29 mouse cellular contexts compared by ENCODE assay signal in the genomic region with DNA sequence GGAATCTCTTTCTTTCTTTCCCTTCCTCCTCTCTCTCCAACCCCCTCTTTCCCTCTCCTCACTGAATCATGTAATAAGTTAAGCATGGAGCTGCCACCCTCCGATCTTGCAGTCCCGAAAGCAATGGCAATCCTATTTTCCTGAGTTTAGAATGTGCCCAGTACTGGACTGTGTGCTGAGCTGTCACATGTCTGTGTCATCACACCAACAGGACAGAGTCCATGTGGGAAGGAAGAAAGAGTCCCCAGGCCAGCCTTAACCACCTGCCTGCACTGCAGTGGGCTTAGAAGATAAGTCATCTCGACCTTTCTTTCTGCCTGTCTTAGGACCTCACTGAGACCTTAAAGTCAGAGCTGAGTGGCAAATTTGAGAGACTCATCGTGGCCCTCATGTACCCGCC. TPM values are rescaled to one million over a fixed set of nuclear protein-coding genes. Genes with fewer than 3 reads are reported as not detected.
A peak's percentile ranks its signal among the peaks of the same experiment; 100 is the strongest.
DNase-seq lines count a peak whose midpoint lies in the region; ATAC-seq and TF ChIP-seq lines count a peak whose summit lies in the region.
"Had no signal": no experiment of that assay in that cellular context is flagged by ENCODE, and none has a peak within 500 bp of the region (broad histone marks: within the 10 kb centered on the region; RNA-seq: fewer than 3 reads in every experiment).

No protein-coding gene starts in this region.

- peak; percentile 59; the same call in 1 of the 2 replicates for ATAC-seq in kidney, postnatal 0 days (replicated peaks; ENCODE audit: low FRiP score, low read depth)
- no peak for ATAC-seq in kidney, embryonic 14.5 days (ENCODE audit: low FRiP score, low TSS enrichment)
- ATAC-seq in intestine, embryonic 16.5 days, result peak; percentile 81
- no peak for ATAC-seq in erythroblast, adult 5-6 weeks (replicated peaks; ENCODE audit: low FRiP score, poor library complexity, severe bottlenecking)
- ATAC-seq: forebrain, embryonic 14.5 days; forebrain, embryonic 16.5 days had no signal

- H3K9ac ChIP-seq in kidney, postnatal 0 days (ENCODE audit: low read depth, low read length), result no peak overlapping the region
- no peak overlapping the region for H3K9ac ChIP-seq in kidney, embryonic 14.5 days (ENCODE audit: low read depth, low read length)
- no peak overlapping the region for H3K9ac ChIP-seq in intestine, embryonic 16.5 days (ENCODE audit: low read depth, low read length)
- H3K9ac ChIP-seq: embryonic facial prominence, embryonic 12.5 days; forebrain, embryonic 12.5 days had no signal

- H3K9me3 ChIP-seq in kidney, postnatal 0 days (replicated peaks; ENCODE audit: low read length), result no peaks in the 10 kb centered on the region
- H3K9me3 ChIP-seq in kidney, embryonic 14.5 days (ENCODE audit: control insufficient read depth, low read length), result no peaks in the 10 kb centered on the region
- H3K9me3 ChIP-seq in intestine, embryonic 16.5 days (ENCODE audit: control insufficient read depth, low read length), result no peaks in the 10 kb centered on the region
- H3K9me3 ChIP-seq: embryonic facial prominence, embryonic 10.5 days; embryonic facial prominence, embryonic 12.5 days; forebrain, embryonic 10.5 days; forebrain, embryonic 12.5 days had no signal

- H3K36me3 ChIP-seq in kidney, postnatal 0 days (ENCODE audit: insufficient read depth, low read length), result no peaks in the 10 kb centered on the region
- no peaks in the 10 kb centered on the region for H3K36me3 ChIP-seq in kidney, embryonic 14.5 days (ENCODE audit: control insufficient read depth, insufficient read depth, low read length)
- H3K36me3 ChIP-seq in intestine, embryonic 16.5 days (ENCODE audit: control insufficient read depth, insufficient read depth, low read length), result no peaks in the 10 kb centered on the region
- H3K36me3 ChIP-seq: embryonic facial prominence, embryonic 10.5 days; embryonic facial prominence, embryonic 12.5 days; forebrain, embryonic 10.5 days; forebrain, embryonic 12.5 days had no signal

- H3K4me1 ChIP-seq in kidney, postnatal 0 days (replicated peaks; ENCODE audit: insufficient read depth, low read length), result no peaks in the 10 kb centered on the region
- H3K4me1 ChIP-seq in kidney, embryonic 14.5 days (ENCODE audit: control insufficient read depth, insufficient read depth, low read length), result no peaks in the 10 kb centered on the region
- no peaks in the 10 kb centered on the region for H3K4me1 ChIP-seq in intestine, embryonic 16.5 days (ENCODE audit: control insufficient read depth, insufficient read depth, low read length)
- H3K4me1 ChIP-seq: embryonic facial prominence, embryonic 10.5 days; embryonic facial prominence, embryonic 12.5 days; forebrain, embryonic 10.5 days; forebrain, embryonic 12.5 days had no signal

- no peak overlapping the region for H3K4me3 ChIP-seq in kidney, postnatal 0 days (replicated peaks; ENCODE audit: low read depth, low read length)
- no peak overlapping the region for H3K4me3 ChIP-seq in kidney, embryonic 14.5 days (ENCODE audit: low read length)
- no peak overlapping the region for H3K4me3 ChIP-seq in intestine, embryonic 16.5 days (ENCODE audit: low read length)
- H3K4me3 ChIP-seq: embryonic facial prominence, embryonic 10.5 days; embryonic facial prominence, embryonic 12.5 days; erythroblast, embryonic 14.5 days; forebrain, embryonic 10.5 days; forebrain, embryonic 12.5 days had no signal

- H3K27ac ChIP-seq in kidney, postnatal 0 days, result no peak overlapping the region
- H3K27ac ChIP-seq in kidney, embryonic 14.5 days (ENCODE audit: low read depth, low read length), result no peak overlapping the region
- no peak overlapping the region for H3K27ac ChIP-seq in intestine, embryonic 16.5 days (ENCODE audit: low read length)
- H3K27ac ChIP-seq: embryonic facial prominence, embryonic 10.5 days; embryonic facial prominence, embryonic 12.5 days; forebrain, embryonic 10.5 days; forebrain, embryonic 12.5 days had no signal

- DNase-seq in kidney, postnatal 0 days (ENCODE audit: low spot score), result no peak
- peak; percentile 9 for DNase-seq in urinary bladder, adult 2 months (ENCODE audit: low spot score)
- DNase-seq in urinary bladder, postnatal 36 days (ENCODE audit: low spot score in 2 of 2), result no peak
- peak; percentile 42 for DNase-seq in yolk sac, embryonic 10.5 days (ENCODE audit: low spot score)
- no peak for DNase-seq in c-Kit-positive CD71-positive TER-119-positive erythroid progenitor cells, embryonic 14.5 days (ENCODE audit: low spot score)
- DNase-seq: adrenal gland, adult 2 months; adrenal gland, postnatal 10 days; adrenal gland, postnatal 25 days; cerebellum, adult 11-12 months; cerebellum, adult 2 months; cerebellum, adult 9-10 months; cerebellum, postnatal 10 days; cerebellum, postnatal 25 days had no signal

- WGBS in kidney, postnatal 0 days, result 79% methylated on average over 5 of the region's 5 CpGs
- 85% methylated on average over 5 of the region's 5 CpGs for WGBS in kidney, embryonic 14.5 days
- 81% methylated on average over 5 of the region's 5 CpGs for WGBS in intestine, embryonic 16.5 days

- H3K4me2 ChIP-seq in kidney, postnatal 0 days (ENCODE audit: low read length), result no peak overlapping the region
- no peak overlapping the region for H3K4me2 ChIP-seq in kidney, embryonic 14.5 days (replicated peaks; ENCODE audit: low read depth, low read length)
- no peak overlapping the region for H3K4me2 ChIP-seq in intestine, embryonic 16.5 days (ENCODE audit: low read depth, low read length)
- H3K4me2 ChIP-seq: embryonic facial prominence, embryonic 12.5 days; forebrain, embryonic 12.5 days had no signal

- no peak for TF ChIP-seq CTCF in kidney, postnatal 0 days (IDR thresholded peaks at IDR 0.05; ENCODE audit: low read depth)

- H3K27me3 ChIP-seq in kidney, postnatal 0 days (ENCODE audit: insufficient read depth, low read length), result no peaks in the 10 kb centered on the region
- H3K27me3 ChIP-seq in kidney, embryonic 14.5 days (ENCODE audit: control insufficient read depth, insufficient read depth, low read length), result no peaks in the 10 kb centered on the region
- H3K27me3 ChIP-seq in intestine, embryonic 16.5 days (replicated peaks; ENCODE audit: control insufficient read depth, insufficient read depth, low read length), result no peaks in the 10 kb centered on the region
- H3K27me3 ChIP-seq: embryonic facial prominence, embryonic 12.5 days; forebrain, embryonic 12.5 days had no signal

RNA-seq across cellular contexts. Expression of a gene that starts 5.7 kb away (rescaled TPM):
- polyA plus RNA-seq in kidney, postnatal 0 days (2015; fragmentation: Nextera tagmentation; extraction: Ambion mirVana), result 1.4 and 2.2 TPM in 2 replicates
- polyA plus RNA-seq in kidney, embryonic 14.5 days (2014; fragmentation: Nextera tagmentation; extraction: Ambion mirVana), result 0.44 and 0.61 TPM in 2 replicates
- 39.5 and 42.4 TPM in 2 replicates for polyA plus RNA-seq in urinary bladder, adult 2 months (2012; rRNA removed)
- 5.7 and 6.7 TPM in 2 replicates for polyA plus RNA-seq in intestine, embryonic 16.5 days (2015; fragmentation: Nextera tagmentation; extraction: Ambion mirVana)
- total RNA-seq in erythroblast, adult 5-6 weeks (2015; ENCODE audit: low replicate concordance), result not detected in 2 replicates
- total RNA-seq in erythroblast, adult 5-6 weeks (2017; ENCODE audit: low replicate concordance), result not detected in 2 replicates
- total RNA-seq: MEL had no signal
- polyA plus RNA-seq: erythroblast, embryonic 14.5 days; forebrain, embryonic 14.5 days; forebrain, embryonic 16.5 days had no signal

RNA-seq across cellular contexts. Expression of a gene that starts 11.1 kb away (rescaled TPM):
- not detected in 2 replicates for polyA plus RNA-seq in kidney, postnatal 0 days (2015; fragmentation: Nextera tagmentation; extraction: Ambion mirVana)
- polyA plus RNA-seq in kidney, embryonic 14.5 days (2014; fragmentation: Nextera tagmentation; extraction: Ambion mirVana), result not detected in 2 replicates
- polyA plus RNA-seq in urinary bladder, adult 2 months (2012; rRNA removed), result 12.5 and 14.3 TPM in 2 replicates
- polyA plus RNA-seq in intestine, embryonic 16.5 days (2015; fragmentation: Nextera tagmentation; extraction: Ambion mirVana), result 0.24 and 0.98 TPM in 2 replicates
- total RNA-seq in erythroblast, adult 5-6 weeks (2015; ENCODE audit: low replicate concordance), result not detected in 2 replicates
- not detected in 2 replicates for total RNA-seq in erythroblast, adult 5-6 weeks (2017; ENCODE audit: low replicate concordance)
- total RNA-seq: adrenal gland, adult 2 months; adrenal gland, postnatal 10 days; adrenal gland, postnatal 25 days; adrenal gland, postnatal 4 days; ES-E14; MEL had no signal
- polyA plus RNA-seq: adrenal gland, adult 2 months; brain, embryonic 14.5 days; cerebellum, adult 2 months; cortical plate, adult 2 months; embryonic facial prominence, embryonic 10.5 days; embryonic facial prominence, embryonic 12.5 days; embryonic facial prominence, embryonic 14.5 days; erythroblast, embryonic 14.5 days; forebrain, embryonic 10.5 days; forebrain, embryonic 12.5 days; forebrain, embryonic 14.5 days; forebrain, embryonic 16.5 days had no signal

RNA-seq across cellular contexts. Expression of a gene that starts 39.0 kb away (rescaled TPM):
- not detected in 2 replicates for polyA plus RNA-seq in kidney, postnatal 0 days (2015; fragmentation: Nextera tagmentation; extraction: Ambion mirVana)
- not detected in 2 replicates for polyA plus RNA-seq in kidney, embryonic 14.5 days (2014; fragmentation: Nextera tagmentation; extraction: Ambion mirVana)
- not detected in 2 replicates for polyA plus RNA-seq in urinary bladder, adult 2 months (2012; rRNA removed)
- not detected in 2 replicates for polyA plus RNA-seq in intestine, embryonic 16.5 days (2015; fragmentation: Nextera tagmentation; extraction: Ambion mirVana)
- not detected in 2 replicates for total RNA-seq in erythroblast, adult 5-6 weeks (2015; ENCODE audit: low replicate concordance)
- total RNA-seq in erythroblast, adult 5-6 weeks (2017; ENCODE audit: low replicate concordance), result not detected in 2 replicates
- total RNA-seq: adrenal gland, adult 2 months; adrenal gland, postnatal 10 days; adrenal gland, postnatal 25 days; adrenal gland, postnatal 4 days; ES-E14; MEL had no signal
- polyA plus RNA-seq: adrenal gland, adult 2 months; brain, embryonic 14.5 days; cerebellum, adult 2 months; cortical plate, adult 2 months; embryonic facial prominence, embryonic 10.5 days; embryonic facial prominence, embryonic 12.5 days; embryonic facial prominence, embryonic 14.5 days; forebrain, embryonic 10.5 days; forebrain, embryonic 12.5 days; forebrain, embryonic 14.5 days; forebrain, embryonic 16.5 days had no signal

Comparison
In these comparisons a context has a peak if more than half of its experiments do, and no peak if none do; other contexts are left out.
1. ATAC-seq: peak in kidney, postnatal 0 days (single experiment) and intestine, embryonic 16.5 days (single experiment); none in kidney, embryonic 14.5 days (single experiment) and erythroblast, adult 5-6 weeks (single experiment).
2. DNase-seq: peak in urinary bladder, adult 2 months (single experiment) and yolk sac, embryonic 10.5 days (single experiment); none in kidney, postnatal 0 days (single experiment), urinary bladder, postnatal 36 days (0 of 2) and c-Kit-positive CD71-positive TER-119-positive erythroid progenitor cells, embryonic 14.5 days (single experiment).